Mouse (Mus musculus): ENCODE data around the gene Gclm.
"Not testable (repeated sequence)": the region's sequence is repeated elsewhere in the genome, so short reads cannot be mapped to it uniquely, and the experiment has no call there.

Gclm gene

GRCm38 (mm10) chr3:122243416-122244167, 1.8 kb upstream of the Gclm start:
- DNase-seq: peak; percentile 76

GRCm38 (mm10) chr3:122244759-122245158, 598 bp upstream of the Gclm start:
- DNase-seq: no peak

- DNase-seq: peak; percentile 69
These were observed 548 bp downstream of the Gclm start for GRCm38 (mm10) chr3:122245878-122246332.

- peak; percentile 23 for DNase-seq
These were observed 1.0 kb downstream of the Gclm start for GRCm38 (mm10) chr3:122246406-122246805.

GRCm38 (mm10) chr3:122246986-122247767, 1.8 kb downstream of the Gclm start:
- peak; percentile 82 for DNase-seq

- DNase-seq: peak; percentile 74
These were observed 2.4 kb downstream of the Gclm start for GRCm38 (mm10) chr3:122247768-122248100.

GRCm38 (mm10) chr3:122252466-122253253, 7.3 kb downstream of the Gclm start:
- DNase-seq: no peak

GRCm38 (mm10) chr3:122254050-122254449, 8.7 kb downstream of the Gclm start:
- DNase-seq: not testable (repeated sequence)

GRCm38 (mm10) chr3:122269986-122270385, 24.6 kb downstream of the Gclm start:
- DNase-seq: no peak

GRCm38 (mm10) chr3:122272565-122272964, 27.2 kb downstream of the Gclm start:
- DNase-seq: not testable (repeated sequence)

- no peak for DNase-seq
These were observed 28.3 kb downstream of the Gclm start for GRCm38 (mm10) chr3:122273407-122274240.

GRCm38 (mm10) chr3:122274241-122275024, 29.1 kb downstream of the Gclm start, which contains the start of gene Dnttip2:
Dnttip2 (plus strand) TSS chr3:122274388.
- peak; percentile 91 for DNase-seq

GRCm38 (mm10) chr3:122275111-122275510, 29.8 kb downstream of the Gclm start:
- no peak for DNase-seq

- DNase-seq: no peak
These were observed 41.8 kb downstream of the Gclm start for GRCm38 (mm10) chr3:122287195-122287594.

GRCm38 (mm10) chr3:122288613-122289195, 43.3 kb downstream of the Gclm start:
- DNase-seq: no peak

- DNase-seq: not testable (repeated sequence)
These were observed 44.0 kb downstream of the Gclm start for GRCm38 (mm10) chr3:122289344-122289743.

- no peak for DNase-seq
These were observed 45.3 kb downstream of the Gclm start for GRCm38 (mm10) chr3:122290696-122291095.

GRCm38 (mm10) chr3:122291828-122292227, 46.5 kb downstream of the Gclm start:
- no peak for DNase-seq

GRCm38 (mm10) chr3:122292300-122293222, 47.2 kb downstream of the Gclm start:
- peak; percentile 91 for DNase-seq

All from liver (tissue).